Mouse (Mus musculus) kidney, adult 2 months (tissue): ENCODE measurements around the gene Ldoc1.

Source experiments
- CTCF ChIP-seq: fragments of 200-500 bp; conservative IDR thresholded peaks from 2 replicates; pipeline ENCODE4 v1.5.1; 2011; ENCODE audit warnings: low read depth, mild to moderate bottlenecking, control low read depth, low read length, moderate library complexity, mixed read lengths; ENCODE audit not compliant: insufficient read depth, insufficient read length
- POLR2A ChIP-seq: fragments of 200-500 bp; IDR thresholded peaks from one replicate; pipeline ENCODE4 v1.6.1; 2011; ENCODE audit warnings: low read depth, low read length, control low read depth

DNA sequence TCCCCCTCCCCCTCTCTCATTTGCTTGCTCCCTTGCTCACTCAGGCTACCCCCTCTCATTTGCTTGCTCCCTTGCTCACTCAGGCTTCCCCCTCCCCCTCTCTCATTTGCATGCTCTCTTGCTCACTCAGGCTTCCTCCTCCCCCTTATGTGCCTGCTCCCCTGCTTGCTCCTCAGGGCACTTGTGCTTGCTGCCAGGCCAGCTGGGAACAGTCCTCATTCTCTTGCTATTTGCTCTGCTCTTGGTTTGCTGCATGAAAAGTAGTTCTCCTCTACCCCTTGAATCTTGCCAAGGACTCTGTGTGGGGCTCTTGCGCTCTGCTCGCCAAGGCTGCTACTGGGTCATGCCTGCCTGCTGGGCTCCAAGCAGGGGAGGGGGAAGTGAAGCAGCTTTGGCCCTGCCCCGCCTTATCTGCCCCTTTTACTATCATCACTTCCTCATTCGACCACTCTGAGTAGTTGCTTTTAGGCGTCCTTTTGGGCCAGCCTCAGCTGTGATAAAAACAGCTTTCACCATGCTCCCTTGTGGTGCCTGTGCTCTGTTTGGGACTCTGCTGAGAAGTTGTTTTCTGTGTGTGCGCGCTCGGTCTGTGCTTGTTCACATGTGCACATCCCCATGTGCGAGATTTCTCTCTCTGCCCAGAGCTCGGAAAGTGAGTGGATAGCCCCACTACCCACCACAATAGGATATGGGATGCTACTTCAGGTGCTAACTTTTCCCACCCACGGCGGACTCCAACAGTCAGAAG, 13.2 kb downstream of the Ldoc1 start:
- TF ChIP-seq CTCF, result no peak
- no peak for TF ChIP-seq POLR2A
